18 mouse cellular contexts compared by ENCODE assay signal in the genomic region with DNA sequence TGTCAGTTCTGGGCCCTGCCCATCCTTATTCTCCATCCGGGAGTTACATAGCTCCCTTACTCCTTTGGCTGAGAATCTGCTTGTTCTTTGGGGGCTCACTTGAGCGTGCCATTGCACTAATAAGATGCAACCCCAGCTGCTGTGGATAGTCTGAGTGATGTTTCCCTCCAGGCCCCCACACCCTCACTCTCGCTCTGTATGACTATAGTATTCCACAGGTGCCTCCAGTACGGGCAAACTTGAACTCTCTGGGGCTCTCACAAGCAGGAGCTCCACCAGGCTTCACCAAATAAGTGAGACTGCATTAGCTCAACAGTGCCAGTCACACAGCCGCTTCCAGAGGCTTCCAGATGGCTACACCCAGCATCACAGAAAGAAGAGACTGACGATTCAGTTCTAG. TPM values are rescaled to one million over a fixed set of nuclear protein-coding genes. Genes with fewer than 3 reads are reported as not detected.
DNase-seq lines count a peak whose midpoint lies in the region; ATAC-seq lines count a peak whose summit lies in the region.
"Had no signal": no experiment of that assay in that cellular context is flagged by ENCODE, and none has a peak within 500 bp of the region (broad histone marks: within the 10 kb centered on the region; RNA-seq: fewer than 3 reads in every experiment).

No protein-coding gene starts in this region.

- H3K27me3 ChIP-seq in heart, embryonic 10.5 days (ENCODE audit: insufficient read depth, poor library complexity, severe bottlenecking): no peaks in the 10 kb centered on the region
- no peaks in the 10 kb centered on the region for H3K27me3 ChIP-seq in heart, embryonic 12.5 days (replicated peaks)
- H3K27me3 ChIP-seq in kidney, embryonic 16.5 days (ENCODE audit: insufficient read depth, low read length): no peaks in the 10 kb centered on the region
- H3K27me3 ChIP-seq: CH12.LX, Patski had no signal

- no peak overlapping the region for H3K27ac ChIP-seq in heart, embryonic 10.5 days
- no peak overlapping the region for H3K27ac ChIP-seq in heart, embryonic 12.5 days (ENCODE audit: poor library complexity, severe bottlenecking)
- H3K27ac ChIP-seq in kidney, embryonic 16.5 days (ENCODE audit: low read length): no peak overlapping the region

- no peak overlapping the region for H3K9ac ChIP-seq in heart, embryonic 12.5 days
- H3K9ac ChIP-seq in kidney, embryonic 16.5 days (replicated peaks; ENCODE audit: low read length): no peak overlapping the region

- no peak overlapping the region for H3K4me2 ChIP-seq in heart, embryonic 12.5 days
- H3K4me2 ChIP-seq in kidney, embryonic 16.5 days (replicated peaks; ENCODE audit: low read depth, low read length): no peak overlapping the region

- DNase-seq in heart, adult 11 months: peak; percentile 56
- DNase-seq in heart, adult 8-10 months (ENCODE audit: low spot score): no peak
- peak; percentile 57 for DNase-seq in heart, embryonic 10.5 days (ENCODE audit: low spot score)
- peak; percentile 2 for DNase-seq in kidney, postnatal 10 days
- DNase-seq: adrenal gland, adult 2 months; adrenal gland, adult 8-10 months; adrenal gland, postnatal 10 days; adrenal gland, postnatal 14 days; adrenal gland, postnatal 25 days; adrenal gland, postnatal 36 days; cerebellum, adult 11 months; cerebellum, adult 11-12 months; cerebellum, adult 18-20 months had no signal

- no peaks in the 10 kb centered on the region for H3K36me3 ChIP-seq in heart, embryonic 10.5 days
- no peaks in the 10 kb centered on the region for H3K36me3 ChIP-seq in heart, embryonic 12.5 days
- no peaks in the 10 kb centered on the region for H3K36me3 ChIP-seq in kidney, embryonic 16.5 days (ENCODE audit: insufficient read depth, low read length)
- H3K36me3 ChIP-seq: G1E had no signal

- ATAC-seq in heart, embryonic 12.5 days (ENCODE audit: insufficient number of reproducible peaks, low FRiP score): no peak
- ATAC-seq in kidney, embryonic 16.5 days (ENCODE audit: low FRiP score, low TSS enrichment): no peak
- ATAC-seq: Patski had no signal

- H3K4me1 ChIP-seq in heart, embryonic 10.5 days: no peaks in the 10 kb centered on the region
- no peaks in the 10 kb centered on the region for H3K4me1 ChIP-seq in heart, embryonic 12.5 days (replicated peaks)
- H3K4me1 ChIP-seq in kidney, embryonic 16.5 days (ENCODE audit: insufficient read depth, low read length): no peaks in the 10 kb centered on the region

- H3K4me3 ChIP-seq in heart, embryonic 10.5 days: no peak overlapping the region
- no peak overlapping the region for H3K4me3 ChIP-seq in heart, embryonic 12.5 days
- H3K4me3 ChIP-seq in kidney, embryonic 16.5 days (ENCODE audit: low read length): no peak overlapping the region

- 82% methylated on average over 6 of the region's 6 CpGs for whole genome bisulfite sequencing in heart, embryonic 10.5 days
- 84% methylated on average over 6 of the region's 6 CpGs for WGBS in heart, embryonic 12.5 days
- WGBS in kidney, embryonic 16.5 days: 88% methylated on average over 6 of the region's 6 CpGs

- no peaks in the 10 kb centered on the region for H3K9me3 ChIP-seq in heart, embryonic 10.5 days
- no peaks in the 10 kb centered on the region for H3K9me3 ChIP-seq in heart, embryonic 12.5 days (replicated peaks)
- H3K9me3 ChIP-seq in kidney, embryonic 16.5 days (ENCODE audit: low read length): no peaks in the 10 kb centered on the region
- H3K9me3 ChIP-seq: G1E had no signal

RNA-seq across cellular contexts. Expression of a gene that starts 37.5 kb away (rescaled TPM):
- 1 to 10 TPM; 2.1 to 3.2 (median 2.5) TPM for total RNA-seq in heart, adult 8-10 months (2022)
- 0.11 and 0.35 TPM in 2 replicates for polyA plus RNA-seq in heart, embryonic 10.5 days (2016; fragmentation: Nextera tagmentation; extraction: Ambion mirVana)
- polyA plus RNA-seq in heart, embryonic 12.5 days (2016; fragmentation: Nextera tagmentation; extraction: Ambion mirVana): 0.21 and 0.43 TPM in 2 replicates
- 0.60 and 0.68 TPM in 2 replicates for polyA plus RNA-seq in kidney, embryonic 16.5 days (2015; fragmentation: Nextera tagmentation; extraction: Ambion mirVana)

RNA-seq across cellular contexts. Expression of a gene that starts 57.1 kb away (rescaled TPM):
- total RNA-seq in heart, adult 8-10 months (2022): 10 to 100 TPM; 26.7 to 39.6 (median 33.8) TPM
- polyA plus RNA-seq in heart, embryonic 10.5 days (2016; fragmentation: Nextera tagmentation; extraction: Ambion mirVana): 47.9 and 56.7 TPM in 2 replicates
- 48.8 and 57.7 TPM in 2 replicates for polyA plus RNA-seq in heart, embryonic 12.5 days (2016; fragmentation: Nextera tagmentation; extraction: Ambion mirVana)
- polyA plus RNA-seq in kidney, embryonic 16.5 days (2015; fragmentation: Nextera tagmentation; extraction: Ambion mirVana): 60.3 and 65.3 TPM in 2 replicates
